Mouse (Mus musculus) liver, adult 2 months (tissue): ENCODE measurements around the gene Elmsan1.

ENCODE experiments used
- CTCF ChIP-seq: fragments of 200-500 bp; IDR thresholded peaks from 2 replicates; pipeline ENCODE4 v1.5.1; 2011; ENCODE audit warnings: low read depth, low read length, control low read depth
- POLR2A ChIP-seq: fragments of 200-500 bp; IDR thresholded peaks from 2 replicates; pipeline ENCODE4 v1.6.1; 2011; ENCODE audit warnings: low read length, control low read depth; ENCODE audit not compliant: insufficient read depth; ENCODE audit errors: extremely low read depth

- TF ChIP-seq POLR2A (no peak), CTCF (no peak)
Measured at GRCm38 (mm10) chr12:84188881-84189444, 29.7 kb downstream of the Elmsan1 start.
